Mouse (Mus musculus): Measurements from ENCODE around the gene St5. TPM values are rescaled to one million over a fixed set of nuclear protein-coding genes. Genes with fewer than 3 reads are reported as not detected.

St5 gene
- polyA plus RNA-seq, 1 experiment from 2014 or later = 46.3 TPM

- Histone ChIP-seq H3K4me3 (no peak overlapping the region), H3K27ac (no peak overlapping the region), H3K27me3 (no peaks in the 10 kb centered on the region), H3K36me3 (no peaks in the 10 kb centered on the region), H3K4me2 (no peak overlapping the region), H3K9me3 (no peaks in the 10 kb centered on the region), H3K4me1 (peaks cover 10% of the 10 kb centered on the region), H3K9ac (no peak overlapping the region)
- no peak for ATAC-seq (ENCODE audit: insufficient number of reproducible peaks, low FRiP score, low TSS enrichment, low read depth)
- WGBS = 87% methylated on average over 2 of the region's 2 CpGs
These were observed 108.4 kb downstream of the St5 start for GRCm38 (mm10) chr7:109594845-109595531.

- Histone ChIP-seq H3K27ac (no peak overlapping the region), H3K9ac (no peak overlapping the region), H3K4me1 (peaks cover 13% of the 10 kb centered on the region; the same call in 1 of the 2 replicates), H3K27me3 (no peaks in the 10 kb centered on the region), H3K4me2 (no peak overlapping the region), H3K36me3 (no peaks in the 10 kb centered on the region), H3K9me3 (no peaks in the 10 kb centered on the region), H3K4me3 (no peak overlapping the region)
- ATAC-seq (ENCODE audit: insufficient number of reproducible peaks, low FRiP score, low TSS enrichment, low read depth) = no peak
These were observed 109.4 kb downstream of the St5 start for GRCm38 (mm10) chr7:109593992-109594391.

- 61% methylated on average over 4 of the region's 4 CpGs for WGBS
- no peak for ATAC-seq (ENCODE audit: insufficient number of reproducible peaks, low FRiP score, low TSS enrichment, low read depth)
- Histone ChIP-seq H3K36me3 (no peaks in the 10 kb centered on the region), H3K4me1 (peaks cover 13% of the 10 kb centered on the region; the same call in 1 of the 2 replicates), H3K4me3 (no peak overlapping the region), H3K27me3 (no peaks in the 10 kb centered on the region), H3K27ac (no peak overlapping the region), H3K9me3 (no peaks in the 10 kb centered on the region), H3K9ac (no peak overlapping the region), H3K4me2 (no peak overlapping the region)
These were observed 111.2 kb downstream of the St5 start for GRCm38 (mm10) chr7:109592184-109592583.

GRCm38 (mm10) chr7:109590576-109590975, 112.8 kb downstream of the St5 start:
- Histone ChIP-seq H3K9ac (no peak overlapping the region), H3K4me2 (no peak overlapping the region), H3K9me3 (no peaks in the 10 kb centered on the region), H3K27ac (no peak overlapping the region), H3K4me3 (no peak overlapping the region), H3K4me1 (peaks cover 13% of the 10 kb centered on the region; the same call in 1 of the 2 replicates), H3K27me3 (no peaks in the 10 kb centered on the region), H3K36me3 (no peaks in the 10 kb centered on the region)
- 64% methylated on average over 2 of the region's 2 CpGs for WGBS
- no peak for ATAC-seq (ENCODE audit: insufficient number of reproducible peaks, low FRiP score, low TSS enrichment, low read depth)

- ATAC-seq (ENCODE audit: insufficient number of reproducible peaks, low FRiP score, low TSS enrichment, low read depth) = no peak
- Histone ChIP-seq H3K36me3 (no peaks in the 10 kb centered on the region), H3K27ac (peak overlapping the region; percentile 59; the same call in 1 of the 2 replicates), H3K4me3 (no peak overlapping the region), H3K9ac (no peak overlapping the region), H3K4me1 (peaks cover 18% of the 10 kb centered on the region; the same call in 1 of the 2 replicates), H3K4me2 (no peak overlapping the region), H3K9me3 (no peaks in the 10 kb centered on the region), H3K27me3 (no peaks in the 10 kb centered on the region)
- WGBS = 68% methylated on average over 6 of the region's 6 CpGs
These were observed 114.4 kb downstream of the St5 start for GRCm38 (mm10) chr7:109588990-109589389.

GRCm38 (mm10) chr7:109588145-109588544, 115.3 kb downstream of the St5 start:
- H3K9ac ChIP-seq = no peak overlapping the region
- no peaks in the 10 kb centered on the region for H3K36me3 ChIP-seq
- ATAC-seq (ENCODE audit: insufficient number of reproducible peaks, low FRiP score, low TSS enrichment, low read depth) = no peak
- 62% methylated on average over 8 of the region's 8 CpGs for WGBS
- H3K27ac ChIP-seq = no peak overlapping the region
- H3K9me3 ChIP-seq = no peaks in the 10 kb centered on the region
- peaks cover 18% of the 10 kb centered on the region; the same call in 1 of the 2 replicates for H3K4me1 ChIP-seq
- no peak overlapping the region for H3K4me2 ChIP-seq
- H3K4me3 ChIP-seq = no peak overlapping the region
- H3K27me3 ChIP-seq = no peaks in the 10 kb centered on the region

GRCm38 (mm10) chr7:109584467-109584866, 118.9 kb downstream of the St5 start:
- ATAC-seq (ENCODE audit: insufficient number of reproducible peaks, low FRiP score, low TSS enrichment, low read depth) = no peak
- H3K4me1 ChIP-seq = peaks cover 15% of the 10 kb centered on the region
- H3K4me3 ChIP-seq = no peak overlapping the region
- no peak overlapping the region for H3K27ac ChIP-seq
- H3K27me3 ChIP-seq = no peaks in the 10 kb centered on the region
- no peaks in the 10 kb centered on the region for H3K36me3 ChIP-seq
- 30% methylated on average over 1 of the region's 1 CpGs for WGBS
- no peaks in the 10 kb centered on the region for H3K9me3 ChIP-seq
- no peak overlapping the region for H3K9ac ChIP-seq
- no peak overlapping the region for H3K4me2 ChIP-seq

- 90% methylated on average over 4 of the region's 4 CpGs for WGBS
- no peak for ATAC-seq (ENCODE audit: insufficient number of reproducible peaks, low FRiP score, low TSS enrichment, low read depth)
- H3K4me3 ChIP-seq = no peak overlapping the region
- no peak overlapping the region for H3K4me2 ChIP-seq
- H3K27me3 ChIP-seq = no peaks in the 10 kb centered on the region
- H3K9me3 ChIP-seq = no peaks in the 10 kb centered on the region
- H3K9ac ChIP-seq = no peak overlapping the region
- H3K27ac ChIP-seq = peak overlapping the region; percentile 74
- peaks cover 37% of the 10 kb centered on the region for H3K4me1 ChIP-seq
- H3K36me3 ChIP-seq = no peaks in the 10 kb centered on the region
These were observed 122.9 kb downstream of the St5 start for GRCm38 (mm10) chr7:109580489-109580888.

- H3K27ac ChIP-seq = peak overlapping the region; percentile 74
- H3K4me2 ChIP-seq = no peak overlapping the region
- no peak overlapping the region for H3K4me3 ChIP-seq
- H3K9ac ChIP-seq = no peak overlapping the region
- no peaks in the 10 kb centered on the region for H3K36me3 ChIP-seq
- H3K27me3 ChIP-seq = no peaks in the 10 kb centered on the region
- peaks cover 37% of the 10 kb centered on the region for H3K4me1 ChIP-seq
- ATAC-seq (ENCODE audit: insufficient number of reproducible peaks, low FRiP score, low TSS enrichment, low read depth) = no peak
- 55% methylated on average over 6 of the region's 6 CpGs for WGBS
- H3K9me3 ChIP-seq = no peaks in the 10 kb centered on the region
These were observed 123.7 kb downstream of the St5 start for GRCm38 (mm10) chr7:109579585-109580307.

- Histone ChIP-seq H3K27me3 (no peaks in the 10 kb centered on the region), H3K4me3 (no peak overlapping the region), H3K9me3 (no peaks in the 10 kb centered on the region), H3K4me2 (no peak overlapping the region), H3K4me1 (peaks cover 32% of the 10 kb centered on the region), H3K27ac (peak overlapping the region; percentile 74), H3K36me3 (no peaks in the 10 kb centered on the region; the same call in 1 of the 2 replicates), H3K9ac (no peak overlapping the region)
- no peak for ATAC-seq (ENCODE audit: insufficient number of reproducible peaks, low FRiP score, low TSS enrichment, low read depth)
- WGBS = 41% methylated on average over 2 of the region's 2 CpGs
These were observed 124.4 kb downstream of the St5 start for GRCm38 (mm10) chr7:109578880-109579584.

GRCm38 (mm10) chr7:109576321-109577314, 126.8 kb downstream of the St5 start:
- Histone ChIP-seq H3K27ac (peak overlapping the region; percentile 78), H3K9ac (no peak overlapping the region), H3K27me3 (no peaks in the 10 kb centered on the region), H3K4me1 (peaks cover 32% of the 10 kb centered on the region), H3K9me3 (no peaks in the 10 kb centered on the region), H3K4me3 (no peak overlapping the region), H3K36me3 (no peaks in the 10 kb centered on the region; the same call in 1 of the 2 replicates), H3K4me2 (no peak overlapping the region)
- WGBS = 37% methylated on average over 11 of the region's 11 CpGs
- ATAC-seq (ENCODE audit: insufficient number of reproducible peaks, low FRiP score, low TSS enrichment, low read depth) = peak; percentile 70; the same call in 1 of the 2 replicates

Measured in limb, embryonic 15.5 days (tissue).